In genomic region chr1:86718190-86718589, GRCm38 (mm10) we compare ENCODE assay signal across 27 mouse cellular contexts. TPM values are rescaled to one million over a fixed set of nuclear protein-coding genes. Genes with fewer than 3 reads are reported as not detected.
DNase-seq lines count a peak whose midpoint lies in the region; ATAC-seq and TF ChIP-seq lines count a peak whose summit lies in the region.
"Had no signal": no experiment of that assay in that cellular context is flagged by ENCODE, and none has a peak within 500 bp of the region (broad histone marks: within the 10 kb centered on the region; RNA-seq: fewer than 3 reads in every experiment).

No protein-coding gene starts in this region.

- no peak overlapping the region for H3K4me3 ChIP-seq in liver, embryonic 16.5 days (ENCODE audit: low read depth, low read length)
- no peak overlapping the region for H3K4me3 ChIP-seq in liver, embryonic 12.5 days
- H3K4me3 ChIP-seq in MEL (ENCODE audit: control insufficient read depth in 1 of 2, insufficient read depth in 1 of 2, low read depth in 2 of 2, low read length in 2 of 2): no peak overlapping the region
- H3K4me3 ChIP-seq in kidney, embryonic 15.5 days (replicated peaks): no peak overlapping the region
- H3K4me3 ChIP-seq: embryonic facial prominence, embryonic 13.5 days; embryonic facial prominence, embryonic 15.5 days; erythroblast, embryonic 14.5 days; forebrain, embryonic 10.5 days; forebrain, embryonic 12.5 days had no signal

- 42% methylated on average over 1 of the region's 1 CpGs for WGBS in liver, embryonic 16.5 days (ENCODE audit: insufficient replicate concordance)
- 74% methylated on average over 1 of the region's 1 CpGs for WGBS in liver, embryonic 12.5 days (ENCODE audit: insufficient replicate concordance)
- WGBS in kidney, embryonic 15.5 days: 85% methylated on average over 1 of the region's 1 CpGs

- TF ChIP-seq CTCF in MEL (IDR thresholded peaks at IDR 0.05 in 2 of 3, conservative IDR thresholded peaks at IDR 0.05 in 1 of 3; ENCODE audit: control insufficient read depth in 1 of 3, insufficient read depth in 1 of 3, low read depth in 2 of 3, low read length in 3 of 3, poor library complexity in 1 of 3, severe bottlenecking in 1 of 3): no peak

- no peak for DNase-seq in MEL (ENCODE audit: low read depth, low spot score)
- no peak for DNase-seq in adrenal gland, adult 2 months
- DNase-seq: adrenal gland, postnatal 10 days; adrenal gland, postnatal 25 days; cerebellum, adult 11 months; cerebellum, adult 18-20 months; cerebellum, adult 8-10 months; cerebellum, adult 9-11 months; cerebellum, postnatal 14 days; cerebellum, postnatal 36 days; embryo, embryonic 11 days had no signal

- H3K9me3 ChIP-seq in liver, embryonic 16.5 days (replicated peaks; ENCODE audit: control insufficient read depth, low read length): no peaks in the 10 kb centered on the region
- H3K9me3 ChIP-seq in liver, embryonic 12.5 days (replicated peaks): no peaks in the 10 kb centered on the region
- H3K9me3 ChIP-seq in MEL (replicated peaks; ENCODE audit: insufficient read depth, low read length): no peaks in the 10 kb centered on the region
- no peaks in the 10 kb centered on the region for H3K9me3 ChIP-seq in kidney, embryonic 15.5 days (replicated peaks)
- H3K9me3 ChIP-seq: embryonic facial prominence, embryonic 13.5 days; embryonic facial prominence, embryonic 15.5 days; forebrain, embryonic 10.5 days; forebrain, embryonic 12.5 days had no signal

- no peak overlapping the region for H3K9ac ChIP-seq in liver, embryonic 16.5 days (ENCODE audit: low read depth, low read length)
- no peak overlapping the region for H3K9ac ChIP-seq in liver, embryonic 12.5 days
- H3K9ac ChIP-seq in MEL (ENCODE audit: control insufficient read depth, low read depth, low read length, poor library complexity, severe bottlenecking): no peak overlapping the region
- no peak overlapping the region for H3K9ac ChIP-seq in kidney, embryonic 15.5 days
- H3K9ac ChIP-seq: embryonic facial prominence, embryonic 13.5 days; embryonic facial prominence, embryonic 15.5 days; forebrain, embryonic 12.5 days had no signal

- peaks cover 1% of the 10 kb centered on the region; the same call in 1 of the 2 replicates for H3K79me2 ChIP-seq in MEL (ENCODE audit: control insufficient read depth, insufficient read depth, low read length, poor library complexity)

- no peaks in the 10 kb centered on the region for H3K36me3 ChIP-seq in liver, embryonic 16.5 days (ENCODE audit: control insufficient read depth, insufficient read depth)
- H3K36me3 ChIP-seq in liver, embryonic 12.5 days: no peaks in the 10 kb centered on the region
- peaks cover 0 to 10% of the 10 kb centered on the region in 2 experiments; a peak in 3 of 4 replicates for H3K36me3 ChIP-seq in MEL (ENCODE audit: control insufficient read depth in 1 of 2, insufficient read depth in 2 of 2, low read length in 2 of 2)
- H3K36me3 ChIP-seq in kidney, embryonic 15.5 days: no peaks in the 10 kb centered on the region
- H3K36me3 ChIP-seq: embryonic facial prominence, embryonic 13.5 days; embryonic facial prominence, embryonic 15.5 days; forebrain, embryonic 10.5 days; forebrain, embryonic 12.5 days had no signal

- peak; percentile 51; the same call in 1 of the 2 replicates for ATAC-seq in liver, embryonic 16.5 days (ENCODE audit: low read depth)
- no peak for ATAC-seq in liver, embryonic 12.5 days
- ATAC-seq in megakaryocyte-erythroid progenitor cell, adult 5-6 weeks (replicated peaks; ENCODE audit: low FRiP score, low TSS enrichment, poor library complexity, severe bottlenecking): peak; percentile 47; the same call in 1 of the 2 replicates
- no peak for ATAC-seq in kidney, embryonic 15.5 days (replicated peaks; ENCODE audit: low FRiP score)
- ATAC-seq: activated CD4-positive, CD25-positive, alpha-beta regulatory T cell, adult 4 months; forebrain, embryonic 14.5 days; forebrain, embryonic 16.5 days; Patski had no signal

- no peak; a peak in 1 of 4 replicates for TF ChIP-seq EP300 in MEL (IDR thresholded peaks at IDR 0.05; ENCODE audit: low read depth in 1 of 2, low read length in 2 of 2)

- peaks cover 7% of the 10 kb centered on the region for H3K4me1 ChIP-seq in liver, embryonic 16.5 days (ENCODE audit: control insufficient read depth, low read depth, low read length)
- H3K4me1 ChIP-seq in liver, embryonic 12.5 days: peaks cover 27% of the 10 kb centered on the region
- peaks cover 3 to 5% of the 10 kb centered on the region in 2 experiments; a peak in 1 of 4 replicates for H3K4me1 ChIP-seq in MEL (ENCODE audit: control insufficient read depth in 1 of 2, insufficient read depth in 2 of 2, low read length in 2 of 2)
- no peaks in the 10 kb centered on the region for H3K4me1 ChIP-seq in kidney, embryonic 15.5 days
- H3K4me1 ChIP-seq: embryonic facial prominence, embryonic 13.5 days; embryonic facial prominence, embryonic 15.5 days; forebrain, embryonic 10.5 days; forebrain, embryonic 12.5 days had no signal

- TF ChIP-seq RAD21 in MEL (IDR thresholded peaks at IDR 0.05; ENCODE audit: low read depth, low read length): no peak

- TF ChIP-seq POLR2A in MEL (IDR thresholded peaks at IDR 0.05; ENCODE audit: control insufficient read depth in 1 of 2, insufficient read depth in 1 of 2, low read depth in 1 of 2, low read length in 2 of 2, poor library complexity in 1 of 2): no peak

- no peak overlapping the region; the same call in 1 of the 2 replicates for H3K27ac ChIP-seq in liver, embryonic 16.5 days (ENCODE audit: low read length)
- no peak overlapping the region for H3K27ac ChIP-seq in liver, embryonic 12.5 days
- H3K27ac ChIP-seq in MEL (ENCODE audit: control insufficient read depth, low read depth, low read length): no peak overlapping the region
- no peak overlapping the region for H3K27ac ChIP-seq in kidney, embryonic 15.5 days
- H3K27ac ChIP-seq: embryonic facial prominence, embryonic 13.5 days; embryonic facial prominence, embryonic 15.5 days; forebrain, embryonic 10.5 days; forebrain, embryonic 12.5 days had no signal

- no peak overlapping the region for H3K4me2 ChIP-seq in liver, embryonic 16.5 days (ENCODE audit: low read depth, low read length)
- no peak overlapping the region for H3K4me2 ChIP-seq in liver, embryonic 12.5 days
- H3K4me2 ChIP-seq in kidney, embryonic 15.5 days: no peak overlapping the region
- H3K4me2 ChIP-seq: embryonic facial prominence, embryonic 13.5 days; embryonic facial prominence, embryonic 15.5 days; forebrain, embryonic 12.5 days had no signal

- no peaks in the 10 kb centered on the region for H3K27me3 ChIP-seq in liver, embryonic 16.5 days (ENCODE audit: control insufficient read depth, insufficient read depth, low read depth, low read length)
- no peaks in the 10 kb centered on the region for H3K27me3 ChIP-seq in liver, embryonic 12.5 days (replicated peaks)
- no peaks in the 10 kb centered on the region for H3K27me3 ChIP-seq in MEL (ENCODE audit: control insufficient read depth in 1 of 2, insufficient read depth in 2 of 2, low read length in 2 of 2)
- H3K27me3 ChIP-seq in kidney, embryonic 15.5 days: no peaks in the 10 kb centered on the region
- H3K27me3 ChIP-seq: embryonic facial prominence, embryonic 13.5 days; embryonic facial prominence, embryonic 15.5 days; forebrain, embryonic 12.5 days; Patski had no signal

TF ChIP-seq in MEL, 35 proteins besides CTCF, POLR2A, EP300 and RAD21:
- TF ChIP-seq POLR2AphosphoS2 (IDR thresholded peaks at IDR 0.05; ENCODE audit: low read length) (no peak), TCF12 (IDR thresholded peaks at IDR 0.05; ENCODE audit: low read depth, low read length) (0 out of 2 replicates have a peak, but pooled peaks have one; percentile 17), GATA1 (IDR thresholded peaks at IDR 0.05; ENCODE audit: low read depth, low read length) (peak; percentile 67)

RNA-seq across cellular contexts. Expression of gene Dis3l2, which starts 14.6 kb away (rescaled TPM):
- 8.6 and 9.2 TPM in 2 replicates for polyA plus RNA-seq in liver, embryonic 16.5 days (2015; fragmentation: Nextera tagmentation; extraction: Ambion mirVana)
- 13.2 and 15.0 TPM in 2 replicates for polyA plus RNA-seq in liver, embryonic 12.5 days (2016; fragmentation: Nextera tagmentation; extraction: Ambion mirVana)
- 17.3 and 17.9 TPM in 2 replicates for total RNA-seq in MEL (2012; rRNA removed)
- 10 to 100 TPM in 1 of 2 experiments, not detected in 1; 16.9 TPM for polyA plus RNA-seq in MEL (2012; ENCODE audit: insufficient read depth in 1 of 2, insufficient read length in 2 of 2, low read depth in 1 of 2, low replicate concordance in 2 of 2, missing spikeins in 1 of 2)
- total RNA-seq in megakaryocyte-erythroid progenitor cell, adult 5-6 weeks (2014; fragmentation: Nextera tagmentation): 33.2 and 36.8 TPM in 2 replicates
- total RNA-seq in megakaryocyte-erythroid progenitor cell, adult 5-6 weeks (2017): 22.8 and 36.6 TPM in 2 replicates
- polyA plus RNA-seq in kidney, embryonic 15.5 days (2015; fragmentation: Nextera tagmentation; extraction: Ambion mirVana): 26.8 and 30.5 TPM in 2 replicates
- total RNA-seq in adrenal gland, adult 2 months (2021): 10 to 100 TPM; 14.8 to 14.9 TPM
- 8.4 and 11.2 TPM in 2 replicates for polyA plus RNA-seq in adrenal gland, adult 2 months (2012; rRNA removed)

RNA-seq across cellular contexts. Expression of gene Nppc, which starts 47.8 kb away (rescaled TPM):
- polyA plus RNA-seq in liver, embryonic 16.5 days (2015; fragmentation: Nextera tagmentation; extraction: Ambion mirVana): not detected in 2 replicates
- polyA plus RNA-seq in liver, embryonic 12.5 days (2016; fragmentation: Nextera tagmentation; extraction: Ambion mirVana): not detected in 2 replicates
- not detected in 2 replicates for total RNA-seq in MEL (2012; rRNA removed)
- polyA plus RNA-seq in MEL (2012; ENCODE audit: insufficient read depth in 1 of 2, insufficient read length in 2 of 2, low read depth in 1 of 2, low replicate concordance in 2 of 2, missing spikeins in 1 of 2): not detected
- total RNA-seq in megakaryocyte-erythroid progenitor cell, adult 5-6 weeks (2014; fragmentation: Nextera tagmentation): not detected in 2 replicates
- 0.70 and 0.80 TPM in 2 replicates for total RNA-seq in megakaryocyte-erythroid progenitor cell, adult 5-6 weeks (2017)
- polyA plus RNA-seq in kidney, embryonic 15.5 days (2015; fragmentation: Nextera tagmentation; extraction: Ambion mirVana): 3.7 and 4.3 TPM in 2 replicates
- under 1 TPM in 1 of 2 experiments, not detected in 1; 0.55 TPM for total RNA-seq in adrenal gland, adult 2 months (2021)
- 0.44 and 0.45 TPM in 2 replicates for polyA plus RNA-seq in adrenal gland, adult 2 months (2012; rRNA removed)
- total RNA-seq: adrenal gland, postnatal 25 days; adrenal gland, postnatal 4 days; common myeloid progenitor, adult 5-6 weeks had no signal
- polyA plus RNA-seq: activated CD4-positive, CD25-positive, alpha-beta regulatory T cell, adult 4 months; C2C12; erythroblast, embryonic 14.5 days had no signal

Comparison
In these comparisons a context has a peak if more than half of its experiments do, and no peak if none do; other contexts are left out.
1. ATAC-seq: peak in liver, embryonic 16.5 days (single experiment) and megakaryocyte-erythroid progenitor cell, adult 5-6 weeks (single experiment); none in liver, embryonic 12.5 days (single experiment) and kidney, embryonic 15.5 days (single experiment).